Mouse (Mus musculus) granulocyte monocyte progenitor cell, adult 5-6 weeks (primary cell): ENCODE data around the gene Prss56. TPM values are rescaled to one million over a fixed set of nuclear protein-coding genes. Genes with fewer than 3 reads are reported as not detected.

Experiments used
- ATAC-seq: replicated peaks from 2 replicates; pipeline ENCODE4 v1.8.0; 2016; ENCODE audit warnings: mild to moderate bottlenecking, moderate TSS enrichment, inconsistent platforms; ENCODE audit not compliant: poor library complexity, severe bottlenecking
- total RNA-seq, 2 experiments: library from RNA; stranded (forward) in 1 of 2; stranded (reverse) in 1 of 2; fragments of 200-712, 200-1000 nt in 1 of 2; fragments of >200 nt in 1 of 2; fragmentation: Nextera tagmentation in 1 of 2; gene quantifications; 2 replicates each; pipeline ENCODE4 v1.2.3; 2014 to 2017

The Prss56 gene
- total RNA-seq, 2 experiments from 2014 or later = not detected

DNA sequence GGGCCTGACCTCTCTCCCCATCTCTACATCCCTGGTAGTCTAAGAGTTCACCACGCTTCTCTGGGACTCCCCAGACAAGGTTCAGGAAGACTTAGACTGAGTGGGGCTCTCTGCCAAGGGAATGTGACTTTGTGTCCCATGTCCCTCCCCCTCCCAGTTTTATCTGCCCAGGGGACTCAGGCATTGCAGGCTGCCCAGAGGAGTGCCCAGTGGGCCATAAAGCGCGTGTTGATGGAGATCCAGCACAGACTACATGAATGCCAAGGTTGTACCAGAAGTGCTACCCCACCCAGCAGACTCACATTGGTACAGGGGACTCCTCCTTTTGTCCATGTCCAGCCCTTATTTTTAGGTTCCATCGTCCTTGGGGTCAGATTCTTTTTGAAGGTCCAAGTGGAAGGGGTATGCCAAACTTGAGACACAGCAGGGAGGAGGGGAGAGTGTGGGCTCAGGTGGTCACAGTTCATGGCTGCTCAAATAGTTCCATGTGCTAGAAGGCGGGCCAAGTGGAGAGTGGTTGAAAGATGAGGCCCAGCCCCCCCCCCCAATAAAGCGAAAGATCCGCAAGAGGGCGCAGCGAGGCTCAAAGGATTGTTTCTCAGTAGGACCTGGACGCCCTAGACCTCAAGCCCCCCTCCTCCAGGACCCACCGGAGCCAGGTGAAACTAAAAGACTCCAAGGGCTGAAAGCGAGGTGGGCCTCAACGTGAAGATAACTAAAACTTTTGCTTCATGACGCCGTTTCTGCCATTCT, 1.1 kb downstream of the Prss56 start:
- no peak for ATAC-seq

DNA sequence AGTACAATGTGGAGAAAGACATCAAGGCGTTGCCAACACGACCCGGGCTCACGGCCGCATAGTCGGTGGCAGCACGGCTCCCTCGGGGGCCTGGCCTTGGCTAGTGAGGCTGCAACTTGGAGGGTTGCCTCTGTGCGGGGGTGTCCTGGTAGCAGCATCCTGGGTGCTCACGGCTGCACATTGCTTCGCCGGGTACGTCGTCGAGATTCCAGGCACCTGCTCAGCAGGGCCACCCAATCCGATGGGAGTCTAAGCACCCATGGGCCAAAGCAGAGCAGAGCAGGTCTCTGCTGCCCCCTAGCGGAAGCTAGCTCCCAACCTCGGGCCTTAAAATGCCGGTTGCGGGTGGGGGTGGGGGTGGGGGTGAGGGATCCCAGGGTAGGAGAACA, 1.6 kb downstream of the Prss56 start:
- peak; percentile 60 for ATAC-seq

DNA sequence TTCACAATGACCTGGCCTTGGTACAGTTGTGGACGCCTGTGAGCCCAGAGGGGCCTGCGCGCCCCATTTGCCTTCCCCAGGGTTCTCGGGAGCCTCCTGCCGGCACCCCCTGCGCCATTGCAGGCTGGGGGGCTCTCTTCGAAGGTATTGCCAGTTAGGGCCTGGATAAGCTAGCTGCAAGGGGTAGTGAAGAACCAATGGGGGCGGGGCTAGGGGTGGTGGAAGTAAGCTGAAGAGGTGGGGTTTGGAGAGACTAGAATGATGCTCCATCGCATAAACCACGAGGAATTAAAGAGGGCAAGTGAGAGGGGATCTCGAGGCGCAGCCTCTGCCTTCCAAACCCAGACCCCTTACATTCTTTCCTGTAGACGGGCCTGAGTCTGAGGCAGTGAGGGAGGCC, 2.4 kb downstream of the Prss56 start:
- no peak for ATAC-seq

GRCm38 (mm10) chr1:87186261-87187036, 3.3 kb downstream of the Prss56 start:
- no peak; the same call in 1 of the 2 replicates for ATAC-seq

DNA sequence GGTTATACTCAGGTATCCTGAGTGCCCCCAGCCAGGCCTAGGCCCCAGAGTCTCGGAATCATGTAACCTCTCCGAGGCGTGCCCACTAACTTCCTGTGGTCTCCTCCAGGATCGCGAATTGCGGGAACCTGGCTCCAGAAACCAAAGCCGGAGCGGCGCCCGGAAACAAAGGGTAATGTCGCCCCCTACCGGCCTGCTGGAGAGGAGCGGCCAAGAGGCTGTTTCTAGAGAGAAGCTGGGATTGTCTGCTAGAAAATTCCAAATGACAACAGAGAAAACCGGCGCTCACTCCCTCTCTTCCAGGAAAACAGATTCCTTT, 3.9 kb downstream of the Prss56 start:
- peak; percentile 62 for ATAC-seq

GRCm38 (mm10) chr1:87190429-87190828, 7.3 kb downstream of the Prss56 start, which contains the start of gene Chrnd:
TSS of gene Chrnd (plus strand) at chr1:87190607.
- peak; percentile 32 for ATAC-seq

GRCm38 (mm10) chr1:87197296-87197695, 14.2 kb downstream of the Prss56 start:
- ATAC-seq = no peak

- ATAC-seq = no peak
These were observed 15.3 kb downstream of the Prss56 start for GRCm38 (mm10) chr1:87198119-87199065.

DNA sequence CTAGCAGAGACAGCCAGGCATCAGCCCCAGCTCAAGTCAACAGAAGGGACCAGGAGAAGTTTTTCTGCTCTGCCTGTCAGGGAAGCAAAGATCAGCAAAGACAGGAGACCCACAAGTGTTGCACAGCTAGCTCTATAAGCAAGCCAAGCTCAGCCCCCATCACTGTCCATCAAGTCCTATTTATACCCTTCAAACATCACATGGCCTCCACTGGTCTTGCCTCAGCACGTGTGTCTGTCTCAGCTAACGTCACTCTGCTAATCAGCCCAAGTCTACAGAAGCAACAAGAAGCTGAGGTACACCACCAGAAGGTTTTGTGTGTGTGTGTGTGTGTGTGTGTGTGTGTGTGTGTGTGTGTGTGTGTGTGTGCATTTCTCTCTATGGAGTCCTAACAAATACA, 17.7 kb downstream of the Prss56 start:
- ATAC-seq = no peak

- no peak for ATAC-seq
These were observed 18.7 kb downstream of the Prss56 start for GRCm38 (mm10) chr1:87201848-87202247.

- ATAC-seq = no peak
These were observed 20.7 kb downstream of the Prss56 start for GRCm38 (mm10) chr1:87203779-87204178.

- no peak for ATAC-seq
These were observed 21.4 kb downstream of the Prss56 start, which contains the start of gene Chrng for GRCm38 (mm10) chr1:87204465-87204864. TSS of gene Chrng (plus strand) at chr1:87204657.

DNA sequence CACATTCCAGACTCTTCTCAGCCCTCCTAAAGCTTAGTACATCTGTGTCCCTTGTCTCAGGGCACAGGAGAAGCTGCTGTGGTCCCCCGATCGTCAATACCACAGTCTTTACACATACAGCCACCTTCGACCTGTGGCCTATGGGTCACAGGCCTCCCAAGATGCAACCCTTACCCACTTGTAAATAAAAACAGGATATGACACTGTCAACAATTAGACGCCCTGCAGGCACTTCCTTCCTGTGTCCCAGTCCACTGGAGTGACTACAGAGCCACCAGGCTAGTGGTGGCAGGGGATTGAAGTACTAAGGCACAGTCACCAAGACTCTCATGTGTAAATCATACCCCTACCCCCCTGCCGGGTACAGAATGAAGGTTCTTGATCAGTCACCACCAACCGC, 21.9 kb downstream of the Prss56 start:
- ATAC-seq = no peak

DNA sequence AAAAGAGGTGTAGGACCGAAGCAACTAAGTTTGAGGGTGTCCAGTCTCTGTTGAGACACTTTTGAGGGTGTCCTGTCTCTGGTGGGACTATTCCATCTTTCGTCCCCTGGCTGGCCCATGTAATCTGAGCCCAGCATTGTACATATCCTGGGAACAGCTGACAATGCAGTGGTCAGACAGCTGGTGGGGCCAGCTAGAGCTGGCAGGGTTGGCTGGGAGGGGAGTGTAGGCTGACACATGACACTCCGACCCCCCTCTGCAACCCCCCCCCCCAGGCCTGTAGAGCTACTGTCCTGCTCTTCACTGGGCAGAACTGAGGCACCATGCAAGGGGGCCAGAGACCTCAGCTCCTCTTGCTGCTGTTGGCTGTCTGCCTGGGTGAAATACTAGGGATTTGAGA, 22.4 kb downstream of the Prss56 start:
- no peak for ATAC-seq

- ATAC-seq = peak; percentile 45
These were observed 23.2 kb downstream of the Prss56 start for GRCm38 (mm10) chr1:87206339-87206738.

DNA sequence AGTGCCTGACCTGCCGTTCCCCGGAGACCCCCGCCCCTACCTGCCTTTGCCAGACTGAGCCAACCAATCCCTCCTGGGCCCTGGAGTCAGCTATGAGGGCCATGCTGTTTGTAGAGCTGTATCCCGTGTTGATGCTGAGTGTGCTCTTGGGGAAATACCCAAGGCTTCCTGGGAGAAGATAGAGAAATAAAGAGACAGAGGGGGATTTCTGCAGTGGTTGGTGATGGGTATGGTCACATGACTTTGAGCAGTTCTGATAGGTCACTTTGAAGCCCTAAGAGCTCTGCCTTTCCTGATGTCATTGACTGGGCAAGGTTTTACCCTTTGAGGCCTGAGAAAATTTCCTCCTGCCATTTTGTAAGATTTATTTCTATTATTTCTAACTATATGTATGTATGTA, 28.3 kb downstream of the Prss56 start:
- ATAC-seq = no peak

DNA sequence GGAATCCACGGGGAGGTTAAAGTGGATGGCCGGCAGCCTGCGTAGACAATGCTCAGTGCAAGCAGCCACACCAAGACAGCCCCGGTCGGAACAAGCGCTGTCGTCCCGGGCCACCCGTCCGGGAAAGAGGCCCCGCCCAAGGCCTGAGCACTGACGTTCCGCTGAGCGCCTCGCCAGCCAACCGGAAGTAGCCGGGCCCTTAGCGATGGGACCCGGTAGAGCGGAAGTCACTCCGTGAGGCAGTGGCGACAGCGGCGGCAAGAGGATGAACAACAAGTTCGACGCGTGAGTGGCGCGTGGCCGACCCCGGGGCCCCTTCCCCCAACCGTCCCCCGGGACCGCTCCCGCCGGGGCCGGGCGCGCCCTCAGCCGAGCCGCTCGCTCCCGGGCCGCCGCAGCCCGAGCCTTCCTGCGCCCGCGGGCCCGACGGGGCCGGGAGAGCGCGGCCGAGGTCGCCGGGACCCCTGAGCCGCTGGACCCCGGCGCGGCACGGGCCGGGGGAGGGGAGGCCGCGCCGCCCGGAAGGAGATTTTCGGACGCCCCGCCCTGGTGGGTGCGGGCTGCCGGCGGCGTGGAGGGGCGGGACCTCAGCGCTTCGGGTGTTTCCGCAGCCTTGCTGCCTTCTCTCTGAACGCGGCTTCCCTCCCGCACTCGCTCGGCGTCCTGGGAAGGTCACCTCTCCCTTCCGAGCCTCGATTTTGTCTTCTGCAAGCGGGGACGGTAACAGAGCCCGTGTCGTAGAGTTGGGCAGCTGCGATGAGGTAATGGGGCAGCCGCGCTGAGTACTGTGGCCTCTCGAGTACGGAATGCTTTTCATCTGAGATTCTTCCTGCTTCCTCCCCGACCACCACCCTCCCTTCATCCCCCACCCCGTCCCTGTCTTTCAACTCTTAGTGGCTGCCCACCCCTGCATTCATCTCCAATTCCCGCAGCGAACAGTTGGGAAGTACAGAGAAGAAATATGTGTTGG, 30.9 kb downstream of the Prss56 start, which contains the start of gene Eif4e2:
TSS of gene Eif4e2 (plus strand) at position 180 of the 970 bp plus-strand sequence.
- ATAC-seq = peak; percentile 91

GRCm38 (mm10) chr1:87214748-87215147, 31.6 kb downstream of the Prss56 start:
- no peak for ATAC-seq

- no peak for ATAC-seq
These were observed 34.8 kb downstream of the Prss56 start for GRCm38 (mm10) chr1:87217938-87218337.
